Comparison of ENCODE assay signal across 8 mouse cellular contexts in genomic region chr6:149565720-149566498, GRCm38 (mm10).
A peak's percentile ranks its signal among the peaks of the same experiment; 100 is the strongest.
DNase-seq lines count a peak whose midpoint lies in the region; ATAC-seq and TF ChIP-seq lines count a peak whose summit lies in the region.

No protein-coding gene starts in this region.

- no peak for TF ChIP-seq CTCF in brain, embryonic 14.5 days (IDR thresholded peaks at IDR 0.05; ENCODE audit: borderline replicate concordance, extremely low read depth, insufficient read depth, insufficient read length)
- no peak for TF ChIP-seq CTCF in embryonic fibroblast, embryonic 13.5 days (IDR thresholded peaks at IDR 0.05; ENCODE audit: borderline replicate concordance, insufficient read depth, low read length)

- H3K27ac ChIP-seq in embryonic fibroblast, embryonic 13.5 days (ENCODE audit: insufficient read depth, low read length), result no peak overlapping the region
- no peak overlapping the region for H3K27ac ChIP-seq in heart, embryonic 14.5 days (replicated peaks in 1 of 2; ENCODE audit: control insufficient read depth in 1 of 2, insufficient read depth in 1 of 2, low read depth in 2 of 2, low read length in 2 of 2)
- H3K27ac ChIP-seq in liver, embryonic 12.5 days, result no peak overlapping the region
- peak overlapping the region; percentile 52; the same call in 1 of the 2 replicates for H3K27ac ChIP-seq in stomach, embryonic 16.5 days (ENCODE audit: low read length)

- H3K4me2 ChIP-seq in heart, embryonic 14.5 days (ENCODE audit: low read length), result peak overlapping the region; percentile 80
- H3K4me2 ChIP-seq in liver, embryonic 12.5 days, result peak overlapping the region; percentile 78
- peak overlapping the region; percentile 89 for H3K4me2 ChIP-seq in stomach, embryonic 16.5 days (ENCODE audit: low read depth, low read length)

- H3K36me3 ChIP-seq in heart, embryonic 14.5 days (ENCODE audit: control insufficient read depth, insufficient read depth, low read length), result no peaks in the 10 kb centered on the region
- H3K36me3 ChIP-seq in liver, embryonic 12.5 days, result no peaks in the 10 kb centered on the region
- no peaks in the 10 kb centered on the region for H3K36me3 ChIP-seq in stomach, embryonic 16.5 days (ENCODE audit: control insufficient read depth, insufficient read depth, low read length)

- no peaks in the 10 kb centered on the region for H3K4me1 ChIP-seq in embryonic fibroblast, embryonic 13.5 days (ENCODE audit: control insufficient read depth, insufficient read depth, low read length)
- H3K4me1 ChIP-seq in heart, embryonic 14.5 days (ENCODE audit: control insufficient read depth in 2 of 2, insufficient read depth in 2 of 2, low read length in 2 of 2), result 0 out of 4 replicates have a peak, but pooled peaks cover 2 to 4% of the 10 kb centered on the region in 2 experiments
- H3K4me1 ChIP-seq in liver, embryonic 12.5 days, result no peaks in the 10 kb centered on the region
- H3K4me1 ChIP-seq in stomach, embryonic 16.5 days (ENCODE audit: control insufficient read depth, insufficient read depth, low read length), result no peaks in the 10 kb centered on the region

- no peak for TF ChIP-seq POLR2A in brain, embryonic 14.5 days (IDR thresholded peaks at IDR 0.05; ENCODE audit: borderline replicate concordance, extremely low read depth, insufficient read depth, insufficient read length, poor library complexity, severe bottlenecking)
- TF ChIP-seq POLR2A in embryonic fibroblast, embryonic 13.5 days (IDR thresholded peaks at IDR 0.05; ENCODE audit: low read depth, low read length), result no peak

- WGBS in heart, embryonic 14.5 days, result 2% methylated on average over 19 of the region's 19 CpGs
- WGBS in liver, embryonic 12.5 days (ENCODE audit: insufficient replicate concordance), result 3% methylated on average over 19 of the region's 19 CpGs
- WGBS in stomach, embryonic 16.5 days, result 2% methylated on average over 19 of the region's 19 CpGs

- H3K4me3 ChIP-seq in embryonic fibroblast, embryonic 13.5 days (ENCODE audit: insufficient read depth, low read length), result peak overlapping the region; percentile 56
- peak overlapping the region; percentile 62 to 73 for H3K4me3 ChIP-seq in heart, embryonic 14.5 days (ENCODE audit: control insufficient read depth in 1 of 2, insufficient read depth in 1 of 2, low read depth in 1 of 2, low read length in 2 of 2)
- peak overlapping the region; percentile 60 for H3K4me3 ChIP-seq in liver, embryonic 12.5 days
- peak overlapping the region; percentile 62 for H3K4me3 ChIP-seq in stomach, embryonic 16.5 days (replicated peaks; ENCODE audit: low read length)

- no peaks in the 10 kb centered on the region for H3K9me3 ChIP-seq in heart, embryonic 14.5 days (ENCODE audit: control insufficient read depth, low read length)
- no peaks in the 10 kb centered on the region for H3K9me3 ChIP-seq in liver, embryonic 12.5 days (replicated peaks)
- no peaks in the 10 kb centered on the region for H3K9me3 ChIP-seq in stomach, embryonic 16.5 days (replicated peaks; ENCODE audit: control insufficient read depth, low read length)

- ATAC-seq in heart, embryonic 14.5 days (ENCODE audit: insufficient number of reproducible peaks, insufficient read depth, low FRiP score, low read depth), result peak; percentile 76; the same call in 1 of the 2 replicates
- peak; percentile 99 for ATAC-seq in liver, embryonic 12.5 days
- peak; percentile 96 for ATAC-seq in stomach, embryonic 16.5 days (ENCODE audit: insufficient read depth, low FRiP score)

- peak overlapping the region; percentile 60 for H3K9ac ChIP-seq in heart, embryonic 14.5 days (ENCODE audit: low read length)
- peak overlapping the region; percentile 32 for H3K9ac ChIP-seq in liver, embryonic 12.5 days
- peak overlapping the region; percentile 66 for H3K9ac ChIP-seq in stomach, embryonic 16.5 days (ENCODE audit: low read length)

- H3K27me3 ChIP-seq in heart, embryonic 14.5 days (ENCODE audit: control insufficient read depth, insufficient read depth, low read length), result no peaks in the 10 kb centered on the region
- H3K27me3 ChIP-seq in liver, embryonic 12.5 days (replicated peaks), result no peaks in the 10 kb centered on the region
- no peaks in the 10 kb centered on the region for H3K27me3 ChIP-seq in stomach, embryonic 16.5 days (ENCODE audit: control insufficient read depth, insufficient read depth, low read length)

- DNase-seq in A20 (ENCODE audit: low read depth, low spot score), result peak; percentile 88
- peak; percentile 90 for DNase-seq in brain, embryonic 14.5 days (ENCODE audit: low read depth)
- DNase-seq in kidney, postnatal 25 days, result peak; percentile 68 to 80
- DNase-seq in natural killer cell, adult 2 months (ENCODE audit: low spot score in 2 of 2), result peak; percentile 25 to 30

Comparison
In these comparisons a context has a peak if more than half of its experiments do, and no peak if none do; other contexts are left out.
1. DNase-seq: peak in every context shown above with its lines; median percentile 90 in brain, embryonic 14.5 days; 88 in A20; 74 in kidney, postnatal 25 days; 28 in natural killer cell, adult 2 months.